Mouse (Mus musculus) skeletal muscle tissue, postnatal 0 days (tissue): ENCODE results near the gene Slc35b1. TPM values are rescaled to one million over a fixed set of nuclear protein-coding genes. Genes with fewer than 3 reads are reported as not detected.

ENCODE experiments used
- polyA plus RNA-seq: library from polyadenylated mRNA; unstranded; fragments of >200 nt; fragmentation: Nextera tagmentation; extraction: Ambion mirVana; gene quantifications from 2 replicates; pipeline ENCODE4 v1.2.1, GENCODE M21; 2015

Slc35b1 gene
- polyA plus RNA-seq, result 52.2 and 55.7 TPM in 2 replicates

GRCm38 (mm10) chr11:95384319-95384972 lies at the start of gene Slc35b1:
Slc35b1 (plus strand) TSS chr11:95384692.

GRCm38 (mm10) chr11:95336568-95337128 lies 47.8 kb upstream of the Slc35b1 start, which contains the start of gene Fam117a:
Fam117a (plus strand) TSS chr11:95337018.

GRCm38 (mm10) chr11:95413641-95414535 lies 29.4 kb downstream of the Slc35b1 start, which contains the start of gene Spop:
Spop (plus strand) TSS chr11:95414080.

Other genes with a start within 250 kb of the Slc35b1 start
- 0.09 and 0.13 TPM in 2 replicates for gene Dlx4, start 238.4 kb upstream of the Slc35b1 start, polyA plus RNA-seq
- 0.35 TPM in 1 of 2 replicates, not detected in the other for gene Tac4, start 123.2 kb upstream of the Slc35b1 start, polyA plus RNA-seq
- 24.6 and 28.9 TPM in 2 replicates for gene Kat7, start 74.4 kb upstream of the Slc35b1 start, polyA plus RNA-seq
- 5.2 and 7.2 TPM in 2 replicates for gene Fam117a, start 47.7 kb upstream of the Slc35b1 start, polyA plus RNA-seq
- 237 and 278 TPM in 2 replicates for gene Spop, start 29.4 kb downstream of the Slc35b1 start, polyA plus RNA-seq
- gene Nxph3, start 129.9 kb downstream of the Slc35b1 start, polyA plus RNA-seq, result 0.46 and 0.52 TPM in 2 replicates
- 12.4 and 12.9 TPM in 2 replicates for gene Ngfr, start 203.0 kb downstream of the Slc35b1 start, polyA plus RNA-seq